Mouse (Mus musculus) megakaryocyte progenitor cell, adult 5-6 weeks (primary cell): ENCODE measurements around the gene Myh4. TPM values are rescaled to one million over a fixed set of nuclear protein-coding genes. Genes with fewer than 3 reads are reported as not detected.

Experiments
- total RNA-seq, 2 experiments: library from RNA; stranded (forward) in 1 of 2; stranded (reverse) in 1 of 2; fragments of 157-497, 149-512 nt in 1 of 2; fragments of 200-1000 nt in 1 of 2; gene quantifications; 2 replicates each; pipeline versions ENCODE4 v1.2.3 to v1.2.4; 2015 to 2017

Myh4 gene
- total RNA-seq, 2 experiments from 2014 or later: not detected

Other genes with a start within 250 kb of the Myh4 start
- gene Tmem220, start 212.9 kb upstream of the Myh4 start, total RNA-seq (2015): 2.1 and 2.7 TPM in 2 replicates
- 0.87 and 1.5 TPM in 2 replicates for gene Tmem220, start 212.9 kb upstream of the Myh4 start, total RNA-seq (2017)
- 45.6 and 55.3 TPM in 2 replicates for gene Adprm, start 185.4 kb upstream of the Myh4 start, total RNA-seq (2015)
- gene Adprm, start 185.4 kb upstream of the Myh4 start, total RNA-seq (2017): 29.0 and 38.4 TPM in 2 replicates
- gene Sco1, start 185.4 kb upstream of the Myh4 start, total RNA-seq (2015): 16.4 and 17.4 TPM in 2 replicates
- 32.8 and 47.5 TPM in 2 replicates for gene Sco1, start 185.4 kb upstream of the Myh4 start, total RNA-seq (2017)
- gene Myh3, start 159.7 kb upstream of the Myh4 start, total RNA-seq (2015): not detected in 2 replicates
- not detected in 2 replicates for gene Myh3, start 159.7 kb upstream of the Myh4 start, total RNA-seq (2017)
- not detected in 2 replicates for gene Myh2, start 67.0 kb upstream of the Myh4 start, total RNA-seq (2015)
- gene Myh2, start 67.0 kb upstream of the Myh4 start, total RNA-seq (2017): not detected in 2 replicates
- not detected in 2 replicates for gene Myh1, start 38.0 kb upstream of the Myh4 start, total RNA-seq (2015)
- gene Myh1, start 38.0 kb upstream of the Myh4 start, total RNA-seq (2017): not detected in 2 replicates
- gene Myh8, start 39.1 kb downstream of the Myh4 start, total RNA-seq (2015): not detected in 2 replicates
- not detected in 2 replicates for gene Myh8, start 39.1 kb downstream of the Myh4 start, total RNA-seq (2017)
- gene Myh13, start 83.6 kb downstream of the Myh4 start, total RNA-seq (2015): not detected in 2 replicates
- gene Myh13, start 83.6 kb downstream of the Myh4 start, total RNA-seq (2017): not detected in 2 replicates
- gene Gas7, start 217.4 kb downstream of the Myh4 start, total RNA-seq (2015): 10.0 and 15.0 TPM in 2 replicates
- gene Gas7, start 217.4 kb downstream of the Myh4 start, total RNA-seq (2017): 8.7 and 13.2 TPM in 2 replicates